Mouse (Mus musculus) retina, postnatal 7 days (tissue): ENCODE measurements around the gene Cxcl2.

Experiments used
- DNase-seq: peaks from one replicate; pipeline ENCODE4 v3.0.0-alpha.2; 2012; ENCODE audit warnings: low read depth, low spot score

Gene Cxcl2

DNA sequence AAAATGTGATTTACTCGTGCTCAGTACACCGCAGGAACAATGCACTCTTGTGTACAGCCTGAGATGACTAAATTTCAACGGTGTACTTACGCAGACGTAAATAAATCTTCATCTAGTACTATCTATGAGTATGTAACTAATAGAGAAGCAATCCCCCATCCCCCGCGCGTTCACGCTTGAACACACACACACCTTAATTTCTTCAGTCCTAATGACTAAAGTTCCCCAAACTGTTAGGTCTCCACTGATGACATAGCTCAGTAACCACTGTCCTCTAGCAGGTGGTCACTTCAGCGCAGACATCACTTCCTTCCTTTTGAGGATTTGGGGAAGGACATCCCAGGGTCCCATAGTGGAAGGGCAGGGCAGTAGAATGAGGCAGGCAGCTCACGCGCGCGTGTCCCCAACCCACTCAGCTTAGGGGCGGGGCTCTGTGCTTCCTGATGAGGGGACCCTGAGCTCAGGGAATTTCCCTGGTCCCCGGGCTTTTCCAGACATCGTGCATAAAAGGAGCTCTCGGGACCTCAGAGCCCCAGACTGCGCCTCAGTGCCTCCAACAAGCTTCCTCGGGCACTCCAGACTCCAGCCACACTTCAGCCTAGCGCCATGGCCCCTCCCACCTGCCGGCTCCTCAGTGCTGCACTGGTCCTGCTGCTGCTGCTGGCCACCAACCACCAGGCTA lies at the start of gene Cxcl2:
TSS of gene Cxcl2 (plus strand) at position 533 of the 682 bp plus-strand sequence.
- DNase-seq: no peak

DNA sequence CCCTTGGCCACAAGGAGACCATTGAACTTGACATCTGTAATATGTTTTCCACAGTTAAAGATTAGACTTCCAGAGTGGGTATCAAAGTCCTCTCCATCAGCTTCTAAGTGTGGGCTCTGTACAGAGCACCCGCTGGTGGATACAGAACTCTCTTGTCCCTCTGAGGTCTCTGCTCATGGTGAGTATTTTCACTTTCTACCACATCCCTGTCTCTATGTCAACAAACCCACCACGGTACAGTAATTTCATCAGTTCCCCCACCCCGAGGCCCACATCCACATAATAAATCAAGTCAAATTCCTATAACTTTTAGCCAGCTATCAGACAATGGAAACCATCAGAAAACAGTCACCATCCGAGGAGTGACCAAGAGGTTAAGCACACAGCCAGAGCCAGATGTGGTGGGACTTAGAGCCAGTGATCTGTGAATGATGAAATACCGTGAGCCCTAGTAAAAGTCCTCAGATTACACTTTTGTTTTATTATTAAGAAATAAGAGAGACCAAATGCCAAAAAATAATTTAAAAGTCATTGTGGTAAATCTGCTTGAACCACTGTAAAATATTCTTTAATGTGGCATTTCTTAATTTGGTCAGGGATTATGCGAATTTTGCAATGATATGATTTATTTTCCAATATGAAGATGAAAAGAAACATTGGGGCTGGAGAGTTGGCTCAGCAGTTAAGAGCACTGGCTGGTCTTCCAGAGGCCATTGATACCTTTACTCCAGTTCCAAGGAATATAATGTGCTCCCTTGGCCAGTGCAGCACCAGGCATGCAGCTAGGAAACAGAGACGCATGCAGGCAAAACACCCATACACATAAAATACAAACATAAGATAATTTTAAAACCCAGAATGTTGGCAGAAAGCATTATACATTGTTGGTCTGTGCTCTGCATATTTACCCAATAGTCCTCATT lies 48.1 kb upstream of the Cxcl2 start:
- no peak for DNase-seq

DNA sequence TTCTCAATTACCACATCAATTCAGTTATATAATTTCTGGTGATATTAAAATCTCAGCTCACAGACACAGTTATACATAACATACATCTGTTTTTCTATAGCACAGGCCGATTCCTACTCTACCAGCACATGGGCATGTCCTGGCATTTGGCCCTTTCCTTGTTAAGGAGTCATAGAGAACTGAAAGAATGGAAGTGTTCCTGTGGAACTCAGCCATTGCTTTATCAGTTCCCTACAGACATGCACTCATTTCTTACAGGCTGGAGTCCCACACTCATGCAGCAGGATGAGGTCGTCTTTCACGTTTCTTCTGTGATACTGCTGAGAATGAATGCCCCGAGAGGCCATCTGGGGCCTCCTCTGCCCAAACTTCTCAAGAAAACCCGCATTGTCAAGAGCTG lies 46.2 kb upstream of the Cxcl2 start:
- DNase-seq: no peak

DNA sequence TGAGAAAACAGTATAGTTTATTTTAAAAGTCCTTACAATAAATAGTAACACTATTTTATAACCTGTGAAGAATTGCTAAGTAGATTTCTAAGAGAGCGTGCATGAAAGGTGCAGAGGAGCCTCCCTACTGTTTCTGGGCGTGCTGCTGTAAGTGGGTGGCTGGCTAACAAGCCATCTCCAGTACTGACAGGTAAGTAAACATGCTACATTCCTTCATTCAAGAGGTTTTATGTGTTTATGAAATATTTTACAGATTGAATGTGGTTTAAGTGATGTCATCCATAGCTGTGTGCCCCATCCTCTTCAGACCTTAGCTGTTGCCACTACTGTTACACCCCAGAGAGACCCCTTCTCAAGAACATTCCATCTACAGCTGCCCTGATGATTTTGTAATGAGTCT lies 45.2 kb upstream of the Cxcl2 start:
- no peak for DNase-seq

DNA sequence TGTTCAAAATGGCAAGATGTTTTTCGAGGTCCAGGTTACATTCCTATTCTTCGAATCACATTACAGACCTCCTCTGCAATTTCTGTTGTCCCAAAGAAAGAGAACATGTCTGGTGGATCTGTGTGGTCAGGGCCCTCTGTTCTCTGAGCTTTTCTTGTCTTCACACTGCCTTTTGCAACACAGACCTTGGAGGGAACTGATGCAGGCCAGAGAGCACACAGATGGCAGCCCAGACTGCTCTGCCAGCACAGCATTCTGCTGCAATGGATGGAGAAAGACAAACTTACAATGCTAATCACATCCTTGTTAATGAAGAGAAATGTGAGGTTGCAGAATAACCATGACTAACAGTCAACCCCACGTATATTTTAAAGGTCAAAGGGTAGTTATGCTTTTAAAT lies 44.6 kb upstream of the Cxcl2 start:
- no peak for DNase-seq

DNA sequence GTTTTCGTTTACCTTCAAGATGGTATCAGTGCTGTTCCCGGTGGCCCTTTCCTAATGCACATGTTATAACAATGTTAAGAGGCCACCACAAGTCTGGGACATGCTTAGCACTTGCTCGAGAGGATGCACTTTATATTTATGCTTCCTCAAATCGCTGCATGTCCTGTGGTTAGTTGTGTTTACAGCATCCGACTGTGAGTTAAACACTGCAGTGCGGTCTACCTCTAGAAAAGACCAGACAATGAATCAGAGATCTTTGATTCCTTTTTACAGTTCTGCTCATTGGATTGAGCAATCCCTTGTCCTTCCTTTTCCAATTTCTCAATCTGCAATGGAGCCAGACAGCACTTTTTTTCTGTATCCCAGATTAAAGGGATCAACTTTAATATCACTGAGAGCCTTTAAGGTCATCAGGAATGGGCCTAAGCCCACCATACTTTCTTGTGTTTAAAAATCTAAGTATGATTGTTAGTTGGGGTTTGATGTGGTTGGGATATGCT lies 41.7 kb upstream of the Cxcl2 start:
- no peak for DNase-seq

DNA sequence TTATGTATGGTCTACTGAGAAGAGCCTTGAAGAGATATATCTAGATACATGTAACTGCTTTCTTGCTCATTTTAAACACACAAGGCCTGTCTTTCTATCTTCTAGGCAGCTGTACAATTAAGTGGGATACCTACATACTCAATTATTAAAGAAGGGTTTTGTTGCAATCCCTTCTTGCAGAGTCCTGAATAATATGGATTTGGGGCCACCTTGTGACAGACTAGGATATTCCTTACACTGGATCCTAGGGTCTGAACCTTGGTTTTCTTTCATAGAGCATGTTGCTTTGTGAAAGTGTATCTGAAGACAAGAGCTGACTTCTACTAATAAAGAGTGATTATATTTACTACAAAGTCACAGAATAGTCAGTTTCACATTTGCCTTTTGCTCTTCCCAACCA lies 36.9 kb upstream of the Cxcl2 start:
- DNase-seq: no peak

DNA sequence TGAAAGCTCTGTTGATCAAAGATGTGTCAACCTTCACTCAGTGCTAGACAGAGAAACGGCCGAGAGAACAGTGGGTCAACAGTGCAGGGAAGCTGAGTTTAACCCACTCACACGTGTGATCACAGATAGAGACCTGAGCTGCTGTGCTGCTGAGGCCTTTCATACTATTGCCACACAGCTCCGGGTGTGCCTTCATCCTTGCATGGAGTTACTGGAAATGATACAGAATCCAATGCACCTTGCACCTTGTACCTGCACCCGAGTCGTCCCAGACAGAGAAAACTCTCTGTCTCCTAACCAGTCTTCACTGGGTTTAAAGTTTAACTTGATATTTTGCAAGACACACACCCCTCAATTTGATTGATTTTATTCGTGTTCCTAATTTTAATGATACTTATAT lies 31.3 kb upstream of the Cxcl2 start:
- DNase-seq: no peak

DNA sequence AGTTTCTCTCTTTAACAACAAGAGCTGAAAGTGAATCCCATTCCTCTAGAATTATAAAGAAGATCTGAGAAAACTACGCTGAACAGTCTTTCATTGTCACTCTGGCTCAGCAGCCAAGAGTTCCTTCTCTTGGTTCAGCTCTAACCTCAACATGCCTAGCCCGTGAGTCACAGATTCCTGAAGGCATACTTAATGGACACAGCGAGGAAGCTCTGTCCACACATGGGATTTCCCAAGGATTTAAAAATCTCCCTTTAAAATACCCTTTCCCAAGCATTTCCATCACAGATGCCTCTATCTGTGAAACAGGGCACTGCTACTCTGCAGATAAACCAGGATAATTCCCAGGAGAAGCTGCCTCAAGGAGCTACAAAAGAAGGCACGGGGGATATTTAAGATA lies 27.6 kb upstream of the Cxcl2 start:
- DNase-seq: no peak

DNA sequence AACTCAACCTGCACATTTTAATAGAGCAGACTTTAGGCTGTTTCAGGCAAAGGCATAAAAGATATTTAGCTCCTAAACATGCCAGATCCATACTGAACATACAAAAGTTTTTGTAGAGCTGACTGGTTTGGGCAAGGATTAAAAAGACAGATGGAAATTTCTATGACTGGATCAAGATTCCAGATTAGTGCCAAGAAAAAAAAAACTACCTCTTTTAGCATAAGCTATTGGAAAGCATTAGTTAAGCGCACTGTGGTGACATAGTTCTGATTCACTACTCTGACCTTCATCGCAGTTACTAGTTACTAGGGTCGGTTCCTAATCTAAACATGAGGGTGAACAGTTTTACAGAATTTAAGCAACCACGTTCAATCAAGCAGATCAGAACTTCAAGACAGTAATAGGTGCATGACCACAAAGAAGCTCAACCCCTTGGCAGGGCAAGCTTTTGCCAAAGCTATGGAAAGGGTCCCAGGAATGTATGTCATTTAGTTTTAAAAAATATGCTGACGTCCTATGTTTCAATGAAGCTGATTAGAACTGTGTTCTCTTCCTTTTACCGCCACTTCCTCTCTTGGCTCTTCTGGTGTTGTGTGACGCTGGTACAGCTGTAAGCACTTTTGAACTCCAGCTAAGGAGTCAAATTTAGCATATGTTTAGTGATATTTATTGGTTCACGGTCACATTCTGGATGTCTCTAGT lies 27.0 kb upstream of the Cxcl2 start:
- no peak for DNase-seq

DNA sequence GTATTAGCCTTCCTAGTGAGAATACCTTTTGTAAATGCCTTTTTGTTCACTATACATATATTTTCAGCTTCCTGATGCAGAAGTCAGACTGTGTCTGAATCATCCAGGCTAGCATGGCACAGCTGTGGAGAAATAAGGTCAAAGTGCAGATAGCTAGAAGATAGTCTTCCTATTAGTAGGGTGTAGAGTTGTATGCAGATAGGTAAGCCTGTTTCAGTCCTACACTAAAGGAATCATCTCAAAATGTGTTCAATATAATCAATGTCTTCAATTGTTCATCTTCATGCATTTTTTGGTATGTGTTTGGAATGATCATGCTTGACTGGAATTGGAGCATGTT lies 26.5 kb upstream of the Cxcl2 start:
- no peak for DNase-seq

DNA sequence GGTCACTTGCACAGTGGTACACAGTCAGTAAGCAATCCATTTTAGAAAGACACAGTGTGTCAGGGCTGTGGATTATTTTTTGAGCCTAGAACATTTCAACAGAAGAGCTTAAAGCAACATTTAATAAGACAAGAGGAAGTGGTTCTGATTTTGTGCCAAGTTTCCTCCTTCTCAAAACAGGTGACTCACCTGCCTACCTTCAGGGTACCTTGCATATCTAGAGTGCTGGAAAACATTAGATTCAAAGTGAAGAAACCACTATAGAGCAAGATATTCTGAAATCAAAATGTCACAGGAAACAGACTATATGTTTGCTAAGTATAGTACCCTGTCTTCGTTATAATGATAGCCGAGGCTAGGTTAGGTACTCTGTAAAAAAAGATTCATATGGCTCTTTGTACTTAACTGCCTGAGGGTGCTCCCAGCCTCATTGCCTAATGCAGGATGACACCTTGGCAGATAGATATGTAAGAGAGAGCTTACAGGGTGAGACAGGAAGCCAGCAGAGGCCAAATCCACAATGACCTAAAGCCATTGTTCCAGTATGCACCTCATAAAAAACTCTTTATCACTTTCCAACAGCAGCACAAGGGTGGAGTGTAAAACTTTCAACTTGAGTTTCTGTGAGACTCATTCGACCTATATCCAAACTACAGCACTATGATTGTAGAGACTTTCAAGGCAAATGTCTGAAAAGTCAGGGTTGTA lies 24.2 kb upstream of the Cxcl2 start:
- no peak for DNase-seq

DNA sequence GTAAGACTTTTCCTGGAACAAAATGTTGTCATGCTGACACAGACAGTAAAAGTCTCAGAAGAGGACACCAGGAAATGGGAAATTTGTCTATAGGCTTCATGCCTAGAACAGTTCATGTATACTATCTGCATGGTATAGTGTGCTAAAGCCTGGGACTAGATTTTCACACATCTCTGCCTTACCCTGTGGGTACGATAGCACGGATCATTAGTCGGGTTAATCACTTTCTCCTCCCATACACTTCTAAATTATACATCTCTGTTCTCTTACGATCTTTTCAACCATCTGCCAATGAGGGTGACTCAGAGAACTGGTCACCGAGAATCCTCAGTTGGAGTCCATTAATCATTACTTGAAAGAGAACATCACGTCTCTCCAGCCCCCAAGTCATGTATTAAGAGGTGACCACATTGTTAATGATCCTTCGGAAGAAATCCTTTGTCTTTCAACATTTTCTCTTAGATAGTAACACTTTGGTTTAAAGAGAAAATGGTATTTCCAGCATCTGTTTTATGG lies 23.3 kb upstream of the Cxcl2 start:
- no peak for DNase-seq

DNA sequence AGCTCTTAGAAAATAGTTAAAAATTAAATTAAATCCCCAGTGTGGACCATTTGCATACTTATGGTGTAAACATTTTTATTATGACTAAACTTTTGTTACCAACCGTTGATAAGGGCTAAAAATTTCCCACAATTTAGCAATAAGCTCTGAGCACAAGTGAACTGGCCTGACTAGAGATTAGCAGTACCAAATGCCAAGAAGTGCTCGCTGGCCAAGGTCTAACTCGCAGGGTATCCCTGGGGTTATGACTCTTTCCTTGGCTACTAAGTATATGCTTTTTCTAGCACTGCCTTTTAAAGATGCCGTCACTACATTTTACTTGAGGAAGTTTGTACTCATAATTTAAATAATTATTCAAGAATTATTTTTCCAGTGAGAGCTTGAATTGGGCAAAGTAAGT lies 22.6 kb upstream of the Cxcl2 start:
- DNase-seq: no peak

DNA sequence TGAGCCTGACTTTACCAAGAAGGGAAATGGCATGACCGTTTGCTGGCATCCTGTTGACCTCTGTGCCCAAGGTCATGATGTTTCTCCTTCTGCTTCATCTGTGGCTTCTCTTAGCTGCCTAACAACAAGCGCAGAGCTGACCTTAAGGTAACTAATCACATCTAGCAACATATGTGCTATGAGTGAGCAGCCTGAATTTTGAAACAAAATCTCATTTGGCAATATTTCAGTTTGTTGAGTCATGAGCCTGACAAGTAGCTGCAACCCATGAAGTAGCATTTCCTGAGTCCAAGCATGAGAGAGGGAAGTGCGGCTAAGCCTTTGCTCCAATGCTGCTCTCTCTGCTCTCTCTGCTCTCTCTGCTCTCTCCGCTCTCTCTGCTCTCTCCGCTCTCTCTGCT lies 22.0 kb upstream of the Cxcl2 start:
- DNase-seq: no peak

DNA sequence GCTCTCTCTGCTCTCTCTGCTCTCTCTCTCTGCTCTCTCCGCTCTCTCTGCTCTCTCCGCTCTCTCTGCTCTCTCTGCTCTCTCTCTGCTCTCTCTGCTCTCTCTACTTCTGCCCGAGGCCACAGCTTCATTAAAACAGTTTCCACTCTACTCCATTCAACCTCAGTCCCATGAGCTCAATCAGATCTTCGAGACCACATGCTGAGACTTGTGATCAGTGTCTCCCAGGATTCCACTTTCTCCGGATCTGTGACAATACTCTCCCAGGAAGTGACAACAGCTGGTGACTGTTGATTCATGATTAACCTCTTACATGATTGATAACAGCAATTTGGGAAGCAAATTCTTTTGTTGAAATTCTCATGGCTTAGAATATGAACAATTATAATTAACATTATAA lies 21.5 kb upstream of the Cxcl2 start:
- DNase-seq: no peak

DNA sequence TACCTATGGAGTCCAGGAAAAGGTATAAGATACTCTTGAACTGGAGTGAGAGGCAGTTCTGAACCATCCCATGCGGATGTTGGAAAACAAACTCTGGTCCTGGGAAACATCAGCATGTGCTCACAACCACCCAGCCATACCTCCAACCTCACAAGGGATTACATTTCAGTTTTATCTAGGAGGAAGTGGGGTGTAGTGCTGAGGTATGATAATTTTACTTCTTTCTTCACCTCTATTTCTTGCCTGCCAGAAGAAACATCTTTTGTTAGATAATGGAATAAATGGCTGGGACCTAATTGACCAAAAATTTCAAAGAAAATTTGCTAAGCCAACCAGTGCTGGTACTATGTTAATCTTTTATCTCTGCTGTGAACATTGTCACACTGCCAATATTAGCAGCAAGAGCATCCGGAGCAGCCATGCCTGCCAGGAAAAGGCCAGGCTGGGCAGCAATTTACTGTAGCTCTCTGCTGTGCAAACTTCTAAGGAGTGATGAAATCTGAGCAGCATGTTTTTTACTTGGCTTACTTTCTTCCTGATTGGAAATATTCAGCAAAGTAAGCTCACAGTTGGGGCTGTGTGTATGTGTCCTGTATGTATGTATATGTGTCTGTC lies 18.9 kb upstream of the Cxcl2 start:
- no peak for DNase-seq

DNA sequence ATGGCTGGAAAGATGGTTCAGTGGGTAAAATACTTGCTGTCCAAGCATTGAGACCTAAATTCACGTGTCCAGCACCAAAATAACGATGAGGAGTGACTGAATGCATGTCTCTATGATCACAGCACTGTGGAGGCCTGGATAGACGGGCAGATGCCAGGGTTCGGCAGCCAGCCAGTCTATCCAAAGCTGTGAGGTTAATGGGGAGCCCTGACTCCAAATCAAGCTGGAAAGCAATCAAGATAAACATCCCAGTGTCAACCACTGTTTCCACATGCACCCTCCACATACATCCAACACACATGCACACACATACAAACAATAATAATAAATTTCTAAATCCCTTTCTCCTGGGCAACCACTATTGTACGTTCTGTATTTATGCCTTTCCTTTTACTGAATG lies 15.0 kb upstream of the Cxcl2 start:
- no peak for DNase-seq

DNA sequence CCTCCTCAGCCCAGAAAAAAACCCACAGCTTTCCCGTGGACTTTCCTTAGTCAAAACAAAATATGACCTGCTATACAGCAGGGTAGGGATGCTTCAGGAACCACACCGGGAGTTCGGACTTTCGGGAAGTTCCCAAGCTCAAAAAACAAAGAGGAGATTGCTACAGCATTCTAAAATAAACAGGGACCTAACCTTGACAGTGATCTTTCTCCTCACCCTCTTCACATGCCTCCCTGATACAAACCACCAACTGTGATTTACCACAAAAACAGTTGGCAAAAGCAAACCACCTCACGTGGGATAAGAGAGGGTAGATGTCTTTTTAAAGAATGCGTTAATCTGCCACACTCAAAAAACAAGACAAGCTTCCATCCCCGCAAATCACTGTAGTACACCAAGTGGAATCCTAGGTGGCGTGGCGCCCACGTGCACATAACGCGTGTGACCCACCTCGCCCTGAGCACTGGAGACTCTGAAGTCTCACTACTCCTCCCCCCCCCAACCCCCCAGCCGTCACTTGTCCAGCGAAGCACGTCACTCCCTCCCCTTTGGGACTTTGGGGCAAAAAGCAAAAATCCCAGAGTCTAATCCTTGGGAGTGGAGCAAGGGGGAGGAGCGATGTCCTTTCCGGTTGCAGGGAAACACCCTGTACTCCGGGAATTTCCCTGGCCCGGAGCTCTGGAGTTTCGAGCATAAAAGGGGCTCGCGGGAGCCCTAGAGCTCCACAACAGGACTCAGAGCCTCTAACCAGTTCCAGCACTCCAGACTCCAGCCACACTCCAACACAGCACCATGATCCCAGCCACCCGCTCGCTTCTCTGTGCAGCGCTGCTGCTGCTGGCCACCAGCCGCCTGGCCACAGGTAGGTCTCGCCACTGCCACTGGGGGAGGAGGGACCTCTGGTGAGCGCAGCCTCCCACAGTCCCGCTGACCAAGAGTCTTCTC lies 12.9 kb upstream of the Cxcl2 start, which contains the start of gene Cxcl1:
TSS of gene Cxcl1 (plus strand) at position 723 of the 945 bp plus-strand sequence.
- no peak for DNase-seq

DNA sequence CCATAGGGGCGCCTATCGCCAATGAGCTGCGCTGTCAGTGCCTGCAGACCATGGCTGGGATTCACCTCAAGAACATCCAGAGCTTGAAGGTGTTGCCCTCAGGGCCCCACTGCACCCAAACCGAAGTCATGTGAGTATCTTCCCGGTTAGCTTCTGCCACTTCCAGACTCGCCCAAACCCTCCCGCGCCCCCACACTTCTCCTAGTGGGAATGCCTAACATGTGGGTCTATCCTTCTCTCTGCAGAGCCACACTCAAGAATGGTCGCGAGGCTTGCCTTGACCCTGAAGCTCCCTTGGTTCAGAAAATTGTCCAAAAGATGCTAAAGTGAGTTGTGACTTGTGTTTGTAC lies 12.2 kb upstream of the Cxcl2 start:
- DNase-seq: no peak
